8 mouse cellular contexts compared by ENCODE assay signal in genomic region chr7:80208026-80208642, GRCm38 (mm10). TPM values are rescaled to one million over a fixed set of nuclear protein-coding genes. Genes with fewer than 3 reads are reported as not detected.
DNase-seq lines count a peak whose midpoint lies in the region; ATAC-seq and TF ChIP-seq lines count a peak whose summit lies in the region.

No protein-coding gene starts in this region.

- TF ChIP-seq RAD21 in MEL (IDR thresholded peaks at IDR 0.05; ENCODE audit: low read depth, low read length) = no peak

- no peak for TF ChIP-seq POLR2A in MEL (IDR thresholded peaks at IDR 0.05; ENCODE audit: control insufficient read depth in 1 of 2, insufficient read depth in 1 of 2, low read depth in 1 of 2, low read length in 2 of 2, poor library complexity in 1 of 2)

- no peaks in the 10 kb centered on the region for H3K27me3 ChIP-seq in forebrain, embryonic 12.5 days
- H3K27me3 ChIP-seq in forebrain, postnatal 0 days (ENCODE audit: insufficient read depth, low read length) = no peaks in the 10 kb centered on the region
- H3K27me3 ChIP-seq in MEL (ENCODE audit: control insufficient read depth in 1 of 2, insufficient read depth in 2 of 2, low read length in 2 of 2) = no peaks in the 10 kb centered on the region
- H3K27me3 ChIP-seq in lung, embryonic 14.5 days (ENCODE audit: insufficient read depth, low read length) = no peaks in the 10 kb centered on the region
- H3K27me3 ChIP-seq in midbrain, embryonic 15.5 days (replicated peaks) = no peaks in the 10 kb centered on the region

- no peak overlapping the region for H3K4me3 ChIP-seq in forebrain, embryonic 12.5 days (replicated peaks)
- H3K4me3 ChIP-seq in forebrain, postnatal 0 days (ENCODE audit: low read depth, low read length) = no peak overlapping the region
- H3K4me3 ChIP-seq in MEL (ENCODE audit: control insufficient read depth in 1 of 2, insufficient read depth in 1 of 2, low read depth in 2 of 2, low read length in 2 of 2) = peak overlapping the region; percentile 12 to 27
- no peak overlapping the region for H3K4me3 ChIP-seq in lung, embryonic 14.5 days (ENCODE audit: low read depth, low read length)
- H3K4me3 ChIP-seq in midbrain, embryonic 15.5 days = no peak overlapping the region

- DNase-seq in forebrain, postnatal 0 days = no peak
- DNase-seq in MEL (ENCODE audit: low read depth, low spot score) = no peak
- DNase-seq in kidney, adult 11 months = peak; percentile 62
- peak; percentile 32 for DNase-seq in lung, embryonic 14.5 days
- DNase-seq in cerebellum, postnatal 10 days = no peak
- DNase-seq in right cerebral cortex, postnatal 14 days = no peak

- no peak for TF ChIP-seq EP300 in MEL (IDR thresholded peaks at IDR 0.05; ENCODE audit: low read depth in 1 of 2, low read length in 2 of 2)

- H3K4me2 ChIP-seq in forebrain, embryonic 12.5 days = no peak overlapping the region
- H3K4me2 ChIP-seq in forebrain, postnatal 0 days (ENCODE audit: low read depth) = no peak overlapping the region
- H3K4me2 ChIP-seq in lung, embryonic 14.5 days = peak overlapping the region; percentile 26; the same call in 1 of the 2 replicates
- H3K4me2 ChIP-seq in midbrain, embryonic 15.5 days = no peak overlapping the region

- H3K9ac ChIP-seq in forebrain, embryonic 12.5 days = no peak overlapping the region
- H3K9ac ChIP-seq in forebrain, postnatal 0 days = no peak overlapping the region
- peak overlapping the region; percentile 49 for H3K9ac ChIP-seq in MEL (ENCODE audit: control insufficient read depth, low read depth, low read length, poor library complexity, severe bottlenecking)
- no peak overlapping the region; the same call in 1 of the 2 replicates for H3K9ac ChIP-seq in lung, embryonic 14.5 days
- no peak overlapping the region for H3K9ac ChIP-seq in midbrain, embryonic 15.5 days

- no peaks in the 10 kb centered on the region for H3K9me3 ChIP-seq in forebrain, embryonic 12.5 days
- no peaks in the 10 kb centered on the region for H3K9me3 ChIP-seq in forebrain, postnatal 0 days (ENCODE audit: low read length)
- no peaks in the 10 kb centered on the region for H3K9me3 ChIP-seq in MEL (replicated peaks; ENCODE audit: insufficient read depth, low read length)
- no peaks in the 10 kb centered on the region for H3K9me3 ChIP-seq in lung, embryonic 14.5 days (ENCODE audit: low read depth, low read length)
- H3K9me3 ChIP-seq in midbrain, embryonic 15.5 days = no peaks in the 10 kb centered on the region

- H3K27ac ChIP-seq in forebrain, embryonic 12.5 days = peak overlapping the region; percentile 19; the same call in 1 of the 2 replicates
- no peak overlapping the region for H3K27ac ChIP-seq in forebrain, postnatal 0 days (ENCODE audit: low read depth, low read length)
- H3K27ac ChIP-seq in MEL (ENCODE audit: control insufficient read depth, low read depth, low read length) = peak overlapping the region; percentile 100
- peak overlapping the region; percentile 75 for H3K27ac ChIP-seq in lung, embryonic 14.5 days (ENCODE audit: low read depth)
- H3K27ac ChIP-seq in midbrain, embryonic 15.5 days = no peak overlapping the region

- peaks cover 52% of the 10 kb centered on the region for H3K79me2 ChIP-seq in MEL (ENCODE audit: control insufficient read depth, insufficient read depth, low read length, poor library complexity)

- WGBS in forebrain, embryonic 12.5 days = 81% methylated on average over 18 of the region's 18 CpGs
- 62% methylated on average over 18 of the region's 18 CpGs for WGBS in forebrain, postnatal 0 days
- 69% methylated on average over 18 of the region's 18 CpGs for WGBS in lung, embryonic 14.5 days
- 76% methylated on average over 18 of the region's 18 CpGs for WGBS in midbrain, embryonic 15.5 days

- no peak for TF ChIP-seq CTCF in forebrain, postnatal 0 days (IDR thresholded peaks at IDR 0.05; ENCODE audit: low read depth)
- no peak for TF ChIP-seq CTCF in MEL (IDR thresholded peaks at IDR 0.05 in 2 of 3, conservative IDR thresholded peaks at IDR 0.05 in 1 of 3; ENCODE audit: control insufficient read depth in 1 of 3, insufficient read depth in 1 of 3, low read depth in 2 of 3, low read length in 3 of 3, poor library complexity in 1 of 3, severe bottlenecking in 1 of 3)
- TF ChIP-seq CTCF in lung, embryonic 14.5 days (IDR thresholded peaks at IDR 0.05; ENCODE audit: low read depth) = no peak

- peaks cover 5% of the 10 kb centered on the region for H3K36me3 ChIP-seq in forebrain, embryonic 12.5 days (replicated peaks)
- peaks cover 10% of the 10 kb centered on the region for H3K36me3 ChIP-seq in forebrain, postnatal 0 days (ENCODE audit: insufficient read depth)
- H3K36me3 ChIP-seq in MEL (ENCODE audit: control insufficient read depth in 1 of 2, insufficient read depth in 2 of 2, low read length in 2 of 2) = peaks cover 0 to 49% of the 10 kb centered on the region in 2 experiments; a peak in 2 of 4 replicates
- H3K36me3 ChIP-seq in lung, embryonic 14.5 days (ENCODE audit: insufficient read depth) = peaks cover 2% of the 10 kb centered on the region; the same call in 1 of the 2 replicates
- no peaks in the 10 kb centered on the region for H3K36me3 ChIP-seq in midbrain, embryonic 15.5 days (replicated peaks)

- no peak for ATAC-seq in forebrain, embryonic 12.5 days (ENCODE audit: low FRiP score)
- no peak for ATAC-seq in forebrain, postnatal 0 days
- ATAC-seq in lung, embryonic 14.5 days (ENCODE audit: insufficient read depth) = peak; percentile 72
- no peak for ATAC-seq in midbrain, embryonic 15.5 days (replicated peaks)

- H3K4me1 ChIP-seq in forebrain, embryonic 12.5 days = peaks cover 47% of the 10 kb centered on the region
- no peaks in the 10 kb centered on the region for H3K4me1 ChIP-seq in forebrain, postnatal 0 days (ENCODE audit: insufficient read depth)
- H3K4me1 ChIP-seq in MEL (ENCODE audit: control insufficient read depth in 1 of 2, insufficient read depth in 2 of 2, low read length in 2 of 2) = peaks cover 23 to 61% of the 10 kb centered on the region in 2 experiments
- H3K4me1 ChIP-seq in lung, embryonic 14.5 days (ENCODE audit: insufficient read depth) = peaks cover 22% of the 10 kb centered on the region
- peaks cover 45% of the 10 kb centered on the region for H3K4me1 ChIP-seq in midbrain, embryonic 15.5 days

RNA-seq across cellular contexts. Expression of gene Sema4b, which starts 21.5 kb away (rescaled TPM):
- 16.7 and 19.4 TPM in 2 replicates for polyA plus RNA-seq in forebrain, embryonic 12.5 days (2016; fragmentation: Nextera tagmentation; extraction: Ambion mirVana)
- total RNA-seq in forebrain, postnatal 0 days (2014; rRNA removed) = 24.5 and 35.6 TPM in 2 replicates
- polyA plus RNA-seq in forebrain, postnatal 0 days (2015; fragmentation: Nextera tagmentation; extraction: Ambion mirVana) = 17.0 and 22.4 TPM in 2 replicates
- 8.4 and 10.9 TPM in 2 replicates for total RNA-seq in MEL (2012; rRNA removed)
- 10 to 100 TPM in 1 of 2 experiments, not detected in 1; 17.3 TPM for polyA plus RNA-seq in MEL (2012; ENCODE audit: insufficient read depth in 1 of 2, insufficient read length in 2 of 2, low read depth in 1 of 2, low replicate concordance in 2 of 2, missing spikeins in 1 of 2)
- 11.9 and 12.8 TPM in 2 replicates for polyA plus RNA-seq in lung, embryonic 14.5 days (2014; fragmentation: Nextera tagmentation; extraction: Ambion mirVana)
- polyA plus RNA-seq in midbrain, embryonic 15.5 days (2015; fragmentation: Nextera tagmentation; extraction: Ambion mirVana) = 26.9 and 27.0 TPM in 2 replicates

RNA-seq across cellular contexts. Expression of gene Cib1, which starts 24.5 kb away (rescaled TPM):
- polyA plus RNA-seq in forebrain, embryonic 12.5 days (2016; fragmentation: Nextera tagmentation; extraction: Ambion mirVana) = 34.7 and 41.6 TPM in 2 replicates
- 11.3 and 16.4 TPM in 2 replicates for total RNA-seq in forebrain, postnatal 0 days (2014; rRNA removed)
- polyA plus RNA-seq in forebrain, postnatal 0 days (2015; fragmentation: Nextera tagmentation; extraction: Ambion mirVana) = 29.0 and 29.3 TPM in 2 replicates
- total RNA-seq in MEL (2012; rRNA removed) = 69.3 and 84.5 TPM in 2 replicates
- polyA plus RNA-seq in MEL (2012; ENCODE audit: insufficient read depth in 1 of 2, insufficient read length in 2 of 2, low read depth in 1 of 2, low replicate concordance in 2 of 2, missing spikeins in 1 of 2) = 100 to 1,000 TPM in 1 of 2 experiments, not detected in 1; 145 TPM
- 66.4 and 67.4 TPM in 2 replicates for polyA plus RNA-seq in lung, embryonic 14.5 days (2014; fragmentation: Nextera tagmentation; extraction: Ambion mirVana)
- 28.5 and 29.7 TPM in 2 replicates for polyA plus RNA-seq in midbrain, embryonic 15.5 days (2015; fragmentation: Nextera tagmentation; extraction: Ambion mirVana)

RNA-seq across cellular contexts. Expression of gene Gdpgp1, which starts 24.5 kb away (rescaled TPM):
- polyA plus RNA-seq in forebrain, embryonic 12.5 days (2016; fragmentation: Nextera tagmentation; extraction: Ambion mirVana) = 4.2 and 4.8 TPM in 2 replicates
- total RNA-seq in forebrain, postnatal 0 days (2014; rRNA removed) = 4.1 and 5.8 TPM in 2 replicates
- 1.3 and 2.6 TPM in 2 replicates for polyA plus RNA-seq in forebrain, postnatal 0 days (2015; fragmentation: Nextera tagmentation; extraction: Ambion mirVana)
- total RNA-seq in MEL (2012; rRNA removed) = 3.4 and 4.0 TPM in 2 replicates
- polyA plus RNA-seq in MEL (2012; ENCODE audit: insufficient read depth in 1 of 2, insufficient read length in 2 of 2, low read depth in 1 of 2, low replicate concordance in 2 of 2, missing spikeins in 1 of 2) = 1 to 10 TPM in 1 of 2 experiments, not detected in 1; 4.6 TPM
- polyA plus RNA-seq in lung, embryonic 14.5 days (2014; fragmentation: Nextera tagmentation; extraction: Ambion mirVana) = 3.9 and 4.0 TPM in 2 replicates
- polyA plus RNA-seq in midbrain, embryonic 15.5 days (2015; fragmentation: Nextera tagmentation; extraction: Ambion mirVana) = 4.5 and 5.3 TPM in 2 replicates

RNA-seq across cellular contexts. Expression of gene Ttll13, which starts 38.0 kb away (rescaled TPM):
- polyA plus RNA-seq in forebrain, embryonic 12.5 days (2016; fragmentation: Nextera tagmentation; extraction: Ambion mirVana) = 1.1 and 1.3 TPM in 2 replicates
- total RNA-seq in forebrain, postnatal 0 days (2014; rRNA removed) = 0.48 and 2.0 TPM in 2 replicates
- 1.4 and 1.5 TPM in 2 replicates for polyA plus RNA-seq in forebrain, postnatal 0 days (2015; fragmentation: Nextera tagmentation; extraction: Ambion mirVana)
- total RNA-seq in MEL (2012; rRNA removed) = 0.39 and 0.46 TPM in 2 replicates
- under 1 TPM in 1 of 2 experiments, not detected in 1; 0.40 TPM for polyA plus RNA-seq in MEL (2012; ENCODE audit: insufficient read depth in 1 of 2, insufficient read length in 2 of 2, low read depth in 1 of 2, low replicate concordance in 2 of 2, missing spikeins in 1 of 2)
- polyA plus RNA-seq in lung, embryonic 14.5 days (2014; fragmentation: Nextera tagmentation; extraction: Ambion mirVana) = 0.50 and 0.71 TPM in 2 replicates
- 2.1 and 2.9 TPM in 2 replicates for polyA plus RNA-seq in midbrain, embryonic 15.5 days (2015; fragmentation: Nextera tagmentation; extraction: Ambion mirVana)

RNA-seq across cellular contexts. Expression of gene Ngrn, which starts 52.9 kb away (rescaled TPM):
- polyA plus RNA-seq in forebrain, embryonic 12.5 days (2016; fragmentation: Nextera tagmentation; extraction: Ambion mirVana) = 56.8 TPM in 2 replicates
- total RNA-seq in forebrain, postnatal 0 days (2014; rRNA removed) = 67.2 and 74.9 TPM in 2 replicates
- polyA plus RNA-seq in forebrain, postnatal 0 days (2015; fragmentation: Nextera tagmentation; extraction: Ambion mirVana) = 71.4 and 72.0 TPM in 2 replicates
- total RNA-seq in MEL (2012; rRNA removed) = 42.8 and 48.0 TPM in 2 replicates
- 10 to 100 TPM in 1 of 2 experiments, not detected in 1; 37.2 TPM for polyA plus RNA-seq in MEL (2012; ENCODE audit: insufficient read depth in 1 of 2, insufficient read length in 2 of 2, low read depth in 1 of 2, low replicate concordance in 2 of 2, missing spikeins in 1 of 2)
- 40.1 and 41.0 TPM in 2 replicates for polyA plus RNA-seq in lung, embryonic 14.5 days (2014; fragmentation: Nextera tagmentation; extraction: Ambion mirVana)
- polyA plus RNA-seq in midbrain, embryonic 15.5 days (2015; fragmentation: Nextera tagmentation; extraction: Ambion mirVana) = 72.9 and 74.5 TPM in 2 replicates

Comparison
In these comparisons a context has a peak if more than half of its experiments do, and no peak if none do; other contexts are left out.
1. H3K27ac ChIP-seq: peak in forebrain, embryonic 12.5 days (single experiment), MEL (single experiment) and lung, embryonic 14.5 days (single experiment); none in forebrain, postnatal 0 days (single experiment) and midbrain, embryonic 15.5 days (single experiment).
2. H3K4me3 ChIP-seq: peak in MEL (2 of 2); none in forebrain, embryonic 12.5 days (single experiment), forebrain, postnatal 0 days (single experiment), lung, embryonic 14.5 days (single experiment) and midbrain, embryonic 15.5 days (single experiment).
3. DNase-seq: peak in kidney, adult 11 months (single experiment) and lung, embryonic 14.5 days (single experiment); none in forebrain, postnatal 0 days (single experiment), MEL (single experiment), cerebellum, postnatal 10 days (0 of 2) and right cerebral cortex, postnatal 14 days (single experiment).